Mouse (Mus musculus) CD4-positive, CD25-positive, alpha-beta regulatory T cell, adult 4 months (primary cell): Measurements from ENCODE around the gene Atf7ip. TPM values are rescaled to one million over a fixed set of nuclear protein-coding genes. Genes with fewer than 3 reads are reported as not detected.
A peak's percentile ranks its signal among the peaks of the same experiment; 100 is the strongest.

ENCODE experiments used
- ATAC-seq: one replicate; pipeline ENCODE4 v1.8.0; 2017
- polyA plus RNA-seq, 2 experiments: library from polyadenylated mRNA; unstranded; fragments of 100-300 nt; shearing (Covaris generic); gene quantifications; one replicate each; pipeline ENCODE4 v1.2.1; 2017

The Atf7ip gene
- polyA plus RNA-seq, 2 experiments from 2014 or later: 96.5 to 115 TPM

GRCm38 (mm10) chr6:136525567-136525966 lies 19.6 kb downstream of the Atf7ip start:
- ATAC-seq: no peak

GRCm38 (mm10) chr6:136529156-136529555 lies 23.2 kb downstream of the Atf7ip start:
- no peak for ATAC-seq

GRCm38 (mm10) chr6:136531792-136532230 lies 25.8 kb downstream of the Atf7ip start:
- ATAC-seq: peak; percentile 96

GRCm38 (mm10) chr6:136532535-136533291 lies 26.7 kb downstream of the Atf7ip start:
- ATAC-seq: peak; percentile 19

- ATAC-seq: no peak
Measured at GRCm38 (mm10) chr6:136533804-136534203, 27.8 kb downstream of the Atf7ip start.

GRCm38 (mm10) chr6:136534444-136534843 lies 28.5 kb downstream of the Atf7ip start:
- ATAC-seq: no peak

GRCm38 (mm10) chr6:136535176-136535575 lies 29.2 kb downstream of the Atf7ip start:
- no peak for ATAC-seq

- ATAC-seq: no peak
Measured at GRCm38 (mm10) chr6:136536121-136536520, 30.2 kb downstream of the Atf7ip start.

GRCm38 (mm10) chr6:136541350-136541749 lies 35.4 kb downstream of the Atf7ip start:
- ATAC-seq: no peak

GRCm38 (mm10) chr6:136542105-136542504 lies 36.1 kb downstream of the Atf7ip start:
- no peak for ATAC-seq

GRCm38 (mm10) chr6:136543164-136543563 lies 37.2 kb downstream of the Atf7ip start:
- no peak for ATAC-seq

- ATAC-seq: no peak
Measured at GRCm38 (mm10) chr6:136545284-136545870, 39.4 kb downstream of the Atf7ip start.

GRCm38 (mm10) chr6:136546286-136546685 lies 40.3 kb downstream of the Atf7ip start:
- no peak for ATAC-seq

- peak; percentile 35 for ATAC-seq
Measured at GRCm38 (mm10) chr6:136546987-136547386, 41.0 kb downstream of the Atf7ip start.

GRCm38 (mm10) chr6:136548041-136548770 lies 42.2 kb downstream of the Atf7ip start:
- ATAC-seq: no peak

GRCm38 (mm10) chr6:136548796-136549195 lies 42.8 kb downstream of the Atf7ip start:
- no peak for ATAC-seq

- ATAC-seq: no peak
Measured at GRCm38 (mm10) chr6:136549606-136550005, 43.6 kb downstream of the Atf7ip start.

GRCm38 (mm10) chr6:136550596-136551304 lies 44.8 kb downstream of the Atf7ip start:
- ATAC-seq: peak; percentile 38

- no peak for ATAC-seq
Measured at GRCm38 (mm10) chr6:136551550-136552109, 45.7 kb downstream of the Atf7ip start.

- no peak for ATAC-seq
Measured at GRCm38 (mm10) chr6:136553156-136553555, 47.2 kb downstream of the Atf7ip start.

GRCm38 (mm10) chr6:136553767-136554569 lies 48.0 kb downstream of the Atf7ip start:
- peak; percentile 80 for ATAC-seq
